18 mouse cellular contexts compared by ENCODE assay signal in the genomic region with DNA sequence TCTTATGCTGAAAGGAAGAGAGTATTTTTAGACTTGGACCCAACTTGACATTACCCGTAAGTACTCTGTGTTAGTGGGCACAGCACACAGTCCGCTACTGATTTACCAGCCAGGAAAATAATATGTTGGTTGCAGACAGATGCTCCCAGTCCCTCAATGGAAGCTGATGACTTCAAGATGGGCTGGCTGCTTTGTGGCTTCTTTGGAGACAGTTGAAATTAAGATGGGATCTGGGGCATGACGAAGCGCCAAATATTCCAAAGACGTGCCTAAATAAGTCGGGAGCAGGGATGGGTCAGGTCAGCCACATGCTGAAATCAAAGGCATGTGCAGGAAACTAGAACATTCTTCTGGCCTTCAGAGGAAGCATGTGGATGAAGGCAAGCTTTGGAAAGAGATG.
"Had no signal": no experiment of that assay in that cellular context is flagged by ENCODE, and none has a peak within 500 bp of the region (broad histone marks: within the 10 kb centered on the region; RNA-seq: fewer than 3 reads in every experiment).

No protein-coding gene starts in this region.

- H3K27ac ChIP-seq: kidney, embryonic 15.5 days; limb, embryonic 12.5 days; liver, embryonic 15.5 days; midbrain, embryonic 10.5 days; neural tube, embryonic 15.5 days had no signal

- H3K36me3 ChIP-seq: kidney, embryonic 15.5 days; limb, embryonic 12.5 days; liver, embryonic 15.5 days; midbrain, embryonic 10.5 days; neural tube, embryonic 15.5 days had no signal

- DNase-seq: kidney, adult 2 months; kidney, postnatal 14 days; lung, adult 2 months; lung, postnatal 36 days; midbrain, embryonic 14.5 days; right cerebral cortex, adult 18-20 months; right cerebral cortex, postnatal 25 days; spleen, adult 18-20 months; thymus, adult 18-20 months; thymus, postnatal 25 days had no signal

- H3K4me1 ChIP-seq: kidney, embryonic 15.5 days; liver, embryonic 15.5 days; midbrain, embryonic 10.5 days; neural tube, embryonic 15.5 days had no signal

- H3K4me2 ChIP-seq: kidney, embryonic 15.5 days; limb, embryonic 12.5 days; liver, embryonic 11.5 days; liver, embryonic 15.5 days; neural tube, embryonic 15.5 days had no signal

- H3K4me3 ChIP-seq: kidney, embryonic 15.5 days; limb, embryonic 12.5 days; liver, embryonic 15.5 days; midbrain, embryonic 10.5 days; myocyte; neural tube, embryonic 15.5 days had no signal

- H3K9ac ChIP-seq: kidney, embryonic 15.5 days; limb, embryonic 12.5 days; liver, embryonic 15.5 days; neural tube, embryonic 15.5 days had no signal

- H3K27me3 ChIP-seq: kidney, embryonic 15.5 days; limb, embryonic 12.5 days; liver, embryonic 15.5 days; neural tube, embryonic 15.5 days had no signal

- ATAC-seq: lung, postnatal 0 days had no signal

- H3K9me3 ChIP-seq: kidney, embryonic 15.5 days; limb, embryonic 12.5 days; midbrain, embryonic 10.5 days; neural tube, embryonic 15.5 days had no signal
